Mouse (Mus musculus): ENCODE measurements around the gene Sh3kbp1. TPM values are rescaled to one million over a fixed set of nuclear protein-coding genes. Genes with fewer than 3 reads are reported as not detected.

Gene Sh3kbp1
- polyA plus RNA-seq, 1 experiment, result 119 TPM

GRCm38 (mm10) chrX:159840225-159840624, 213.2 kb downstream of the Sh3kbp1 start:
- TF ChIP-seq POLR2A (IDR thresholded peaks at IDR 0.05; ENCODE audit: low read depth, low read length) (no peak), CTCF (IDR thresholded peaks at IDR 0.05; ENCODE audit: borderline replicate concordance, insufficient read depth, low read length) (no peak)
- H3K4me1 ChIP-seq (ENCODE audit: control insufficient read depth, insufficient read depth, low read length), result no peaks in the 10 kb centered on the region; the same call in 1 of the 2 replicates
- H3K4me3 ChIP-seq (ENCODE audit: insufficient read depth, low read length), result no peak overlapping the region
- peak overlapping the region; percentile 91 for H3K27ac ChIP-seq (ENCODE audit: insufficient read depth, low read length)

DNA sequence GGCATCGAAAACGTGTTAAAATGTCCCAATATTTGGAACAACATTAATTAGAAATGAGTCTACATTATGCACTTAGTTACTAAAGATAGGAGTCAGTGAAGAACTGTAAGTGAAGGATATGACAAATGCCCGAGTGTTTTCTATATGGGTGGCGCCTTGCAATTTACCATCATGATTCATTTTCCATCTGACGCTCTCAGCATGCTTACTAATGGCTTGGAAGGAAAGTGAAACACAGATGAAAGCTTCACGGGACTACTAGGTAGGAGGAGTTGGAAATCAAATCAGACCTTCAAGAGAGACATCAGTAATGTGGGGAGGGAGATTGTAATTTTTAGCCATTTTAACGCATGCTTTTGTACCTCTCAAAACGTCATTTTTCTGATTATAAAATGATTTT, 223.7 kb downstream of the Sh3kbp1 start:
- TF ChIP-seq POLR2A (IDR thresholded peaks at IDR 0.05; ENCODE audit: low read depth, low read length) (no peak), CTCF (IDR thresholded peaks at IDR 0.05; ENCODE audit: borderline replicate concordance, insufficient read depth, low read length) (no peak)
- no peaks in the 10 kb centered on the region for H3K4me1 ChIP-seq (ENCODE audit: control insufficient read depth, insufficient read depth, low read length)
- H3K27ac ChIP-seq (ENCODE audit: insufficient read depth, low read length), result no peak overlapping the region
- H3K4me3 ChIP-seq (ENCODE audit: insufficient read depth, low read length), result no peak overlapping the region

DNA sequence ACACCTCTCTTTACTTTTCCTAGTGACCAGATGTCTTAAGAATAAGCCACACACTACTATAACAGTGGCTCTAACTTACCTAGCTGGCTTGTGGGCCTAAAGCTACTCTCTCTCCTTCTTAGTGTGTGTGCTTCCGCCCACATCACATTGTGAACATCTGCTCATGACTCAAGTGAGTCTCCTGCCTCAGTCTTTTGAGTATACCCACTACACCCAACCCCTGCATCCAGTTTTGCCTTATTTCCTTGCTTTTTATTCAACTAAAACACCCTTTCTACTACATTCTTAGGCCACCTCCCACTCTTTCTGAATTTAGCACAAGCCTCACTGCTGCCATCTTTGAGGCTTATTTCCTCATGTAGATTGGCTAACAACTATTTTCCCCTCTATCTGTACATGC, 229.8 kb downstream of the Sh3kbp1 start:
- no peak overlapping the region for H3K4me3 ChIP-seq (ENCODE audit: insufficient read depth, low read length)
- H3K4me1 ChIP-seq (ENCODE audit: control insufficient read depth, insufficient read depth, low read length), result no peaks in the 10 kb centered on the region
- no peak overlapping the region for H3K27ac ChIP-seq (ENCODE audit: insufficient read depth, low read length)
- TF ChIP-seq CTCF (IDR thresholded peaks at IDR 0.05; ENCODE audit: borderline replicate concordance, insufficient read depth, low read length), result no peak
- TF ChIP-seq POLR2A (IDR thresholded peaks at IDR 0.05; ENCODE audit: low read depth, low read length), result no peak

DNA sequence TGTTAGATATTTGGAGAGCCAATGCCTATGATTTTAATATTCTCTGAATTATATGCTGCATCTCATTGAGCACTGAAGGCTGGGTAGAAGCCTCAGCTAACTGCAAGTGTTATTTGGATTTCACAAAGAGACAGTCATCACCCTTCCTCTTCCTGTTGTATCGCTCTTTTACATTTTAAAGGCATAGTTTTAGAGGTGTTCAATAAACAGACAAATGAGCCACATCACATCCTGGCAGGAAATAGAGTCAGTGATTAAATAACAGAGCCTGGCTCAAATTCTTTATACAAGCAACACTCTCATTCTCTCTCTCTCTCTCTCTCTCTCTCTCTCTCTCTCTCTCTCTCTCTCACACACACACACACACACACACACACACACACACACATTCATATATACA, 231.1 kb downstream of the Sh3kbp1 start:
- Histone ChIP-seq H3K27ac (ENCODE audit: insufficient read depth, low read length) (no peak overlapping the region), H3K4me3 (ENCODE audit: insufficient read depth, low read length) (no peak overlapping the region), H3K4me1 (ENCODE audit: control insufficient read depth, insufficient read depth, low read length) (no peaks in the 10 kb centered on the region)
- TF ChIP-seq CTCF (IDR thresholded peaks at IDR 0.05; ENCODE audit: borderline replicate concordance, insufficient read depth, low read length) (no peak), POLR2A (IDR thresholded peaks at IDR 0.05; ENCODE audit: low read depth, low read length) (no peak)

GRCm38 (mm10) chrX:159860841-159861530, 233.9 kb downstream of the Sh3kbp1 start:
- no peak overlapping the region for H3K4me3 ChIP-seq (ENCODE audit: insufficient read depth, low read length)
- no peaks in the 10 kb centered on the region for H3K4me1 ChIP-seq (ENCODE audit: control insufficient read depth, insufficient read depth, low read length)
- H3K27ac ChIP-seq (ENCODE audit: insufficient read depth, low read length), result peak overlapping the region; percentile 76
- no peak for TF ChIP-seq POLR2A (IDR thresholded peaks at IDR 0.05; ENCODE audit: low read depth, low read length)
- TF ChIP-seq CTCF (IDR thresholded peaks at IDR 0.05; ENCODE audit: borderline replicate concordance, insufficient read depth, low read length), result no peak

- peak overlapping the region; percentile 32; the same call in 1 of the 2 replicates for H3K27ac ChIP-seq (ENCODE audit: insufficient read depth, low read length)
- H3K4me3 ChIP-seq (ENCODE audit: insufficient read depth, low read length), result no peak overlapping the region
- TF ChIP-seq CTCF (IDR thresholded peaks at IDR 0.05; ENCODE audit: borderline replicate concordance, insufficient read depth, low read length) (no peak), POLR2A (IDR thresholded peaks at IDR 0.05; ENCODE audit: low read depth, low read length) (no peak)
- H3K4me1 ChIP-seq (ENCODE audit: control insufficient read depth, insufficient read depth, low read length), result no peaks in the 10 kb centered on the region
Measured at GRCm38 (mm10) chrX:159867660-159868059, 240.6 kb downstream of the Sh3kbp1 start.

DNA sequence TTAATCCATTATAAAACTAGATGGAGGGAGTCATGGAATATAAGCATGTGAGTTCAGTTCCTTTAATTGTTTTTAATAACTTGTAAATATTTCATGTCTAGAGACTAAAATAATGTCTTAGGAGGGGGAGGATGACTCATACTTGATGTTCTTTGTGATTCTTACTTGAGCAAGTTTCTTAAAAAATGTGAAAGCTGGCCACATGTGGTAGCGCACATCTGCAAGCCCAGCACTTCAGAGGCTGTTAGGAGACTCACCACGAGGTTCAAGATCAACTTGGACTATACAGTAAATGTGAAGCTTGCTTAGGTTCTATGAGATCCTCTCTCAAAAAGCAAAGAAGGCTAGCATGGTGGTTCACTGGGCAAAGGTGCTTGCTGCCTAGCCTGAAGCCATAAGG, 245.4 kb downstream of the Sh3kbp1 start:
- Histone ChIP-seq H3K27ac (ENCODE audit: insufficient read depth, low read length) (peak overlapping the region; percentile 49; the same call in 1 of the 2 replicates), H3K4me3 (ENCODE audit: insufficient read depth, low read length) (no peak overlapping the region), H3K4me1 (ENCODE audit: control insufficient read depth, insufficient read depth, low read length) (no peaks in the 10 kb centered on the region; the same call in 1 of the 2 replicates)
- TF ChIP-seq POLR2A (IDR thresholded peaks at IDR 0.05; ENCODE audit: low read depth, low read length) (no peak), CTCF (IDR thresholded peaks at IDR 0.05; ENCODE audit: borderline replicate concordance, insufficient read depth, low read length) (no peak)

DNA sequence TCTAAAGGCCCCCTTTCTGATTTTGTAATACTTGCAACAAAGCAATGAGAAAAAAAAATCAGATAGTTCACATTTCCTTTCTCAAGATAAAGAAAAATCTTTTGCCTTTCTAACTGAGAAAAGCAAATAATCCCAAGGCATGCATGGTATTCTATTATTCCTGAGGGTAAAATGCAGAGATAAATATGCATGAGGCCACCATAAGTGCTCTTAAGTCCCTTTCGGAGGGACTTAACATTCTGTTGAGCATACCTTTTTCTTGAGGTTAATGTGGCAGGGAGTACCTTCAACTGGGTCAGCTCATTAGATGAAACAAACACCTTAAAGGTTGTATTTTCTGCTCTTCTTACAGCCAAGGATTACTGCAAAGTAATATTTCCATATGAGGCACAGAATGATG, 250.7 kb downstream of the Sh3kbp1 start:
- no peaks in the 10 kb centered on the region; the same call in 1 of the 2 replicates for H3K4me1 ChIP-seq (ENCODE audit: control insufficient read depth, insufficient read depth, low read length)
- H3K4me3 ChIP-seq (ENCODE audit: insufficient read depth, low read length), result no peak overlapping the region
- TF ChIP-seq POLR2A (IDR thresholded peaks at IDR 0.05; ENCODE audit: low read depth, low read length) (no peak), CTCF (IDR thresholded peaks at IDR 0.05; ENCODE audit: borderline replicate concordance, insufficient read depth, low read length) (no peak)
- no peak overlapping the region for H3K27ac ChIP-seq (ENCODE audit: insufficient read depth, low read length)

DNA sequence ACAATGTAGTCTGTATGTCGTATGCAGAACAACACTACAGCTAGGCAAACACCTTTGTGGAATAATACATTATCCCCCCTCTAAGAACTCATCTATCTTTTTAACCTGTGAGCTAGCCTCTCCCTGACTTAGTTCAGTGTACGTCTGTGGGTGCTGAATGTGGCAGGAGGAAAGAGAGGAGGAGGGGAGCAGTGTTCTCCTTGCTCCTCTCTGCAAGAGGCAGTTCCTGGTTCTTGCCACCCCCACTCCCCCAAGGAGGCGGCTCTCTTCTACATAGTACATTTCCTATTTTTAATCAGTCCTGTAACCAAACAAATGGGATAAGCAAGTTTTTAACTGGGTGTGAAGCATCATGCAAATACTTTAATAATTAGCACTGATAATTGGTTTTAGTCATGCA, 252.4 kb downstream of the Sh3kbp1 start:
- Histone ChIP-seq H3K4me3 (ENCODE audit: insufficient read depth, low read length) (no peak overlapping the region), H3K4me1 (ENCODE audit: control insufficient read depth, insufficient read depth, low read length) (no peaks in the 10 kb centered on the region), H3K27ac (ENCODE audit: insufficient read depth, low read length) (no peak overlapping the region)
- TF ChIP-seq POLR2A (IDR thresholded peaks at IDR 0.05; ENCODE audit: low read depth, low read length) (no peak), CTCF (IDR thresholded peaks at IDR 0.05; ENCODE audit: borderline replicate concordance, insufficient read depth, low read length) (no peak)

GRCm38 (mm10) chrX:159881576-159881975, 254.5 kb downstream of the Sh3kbp1 start:
- H3K4me1 ChIP-seq (ENCODE audit: control insufficient read depth, insufficient read depth, low read length), result no peaks in the 10 kb centered on the region
- no peak overlapping the region for H3K4me3 ChIP-seq (ENCODE audit: insufficient read depth, low read length)
- H3K27ac ChIP-seq (ENCODE audit: insufficient read depth, low read length), result no peak overlapping the region
- TF ChIP-seq CTCF (IDR thresholded peaks at IDR 0.05; ENCODE audit: borderline replicate concordance, insufficient read depth, low read length), result no peak
- TF ChIP-seq POLR2A (IDR thresholded peaks at IDR 0.05; ENCODE audit: low read depth, low read length), result no peak

Measured in embryonic fibroblast, embryonic 13.5 days (primary cell).